Mouse (Mus musculus) gonadal fat pad, adult 2 months (tissue): ENCODE data around the gene Gm44579. TPM values are rescaled to one million over a fixed set of nuclear protein-coding genes. Genes with fewer than 3 reads are reported as not detected.

Experiments
- DNase-seq: peaks from one replicate; pipeline ENCODE4 v3.0.0-alpha.2; 2012; ENCODE audit warnings: low read depth
- polyA plus RNA-seq: library from polyadenylated mRNA; depleted of rRNA; stranded (reverse); fragments of >200 nt; gene quantifications from 2 replicates; pipeline ENCODE4 v1.2.3, GENCODE M21; 2012; rRNA removed

The Gm44579 gene
- polyA plus RNA-seq = not detected in 2 replicates

DNA sequence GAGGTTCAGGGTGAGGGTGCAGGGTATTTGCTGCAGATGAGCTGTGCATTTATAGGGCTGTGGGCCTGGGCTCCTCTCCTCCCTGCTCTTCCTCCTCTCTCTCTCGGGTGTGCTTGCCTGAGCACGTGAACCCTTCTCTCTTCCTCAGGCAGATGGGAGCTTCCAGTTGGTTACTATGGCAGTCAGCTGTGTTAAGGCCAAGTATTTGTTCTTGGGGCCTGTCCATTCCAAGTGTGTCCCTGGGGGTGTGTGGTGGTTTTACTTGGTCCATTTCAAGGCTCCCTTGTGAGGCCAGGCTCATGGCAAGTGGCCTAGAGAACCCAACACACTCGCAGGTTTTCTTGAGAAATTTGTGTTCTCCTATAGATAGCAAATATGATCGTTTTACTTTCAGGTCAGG is at the start of gene Gm44579, which contains the start of gene Olfr287:
Gene Gm44579, minus strand, starts transcription at position 101 of the 400 bp plus-strand sequence.
Gene Olfr287, minus strand, starts transcription at position 180 of the 400 bp plus-strand sequence.
- DNase-seq = no peak

DNA sequence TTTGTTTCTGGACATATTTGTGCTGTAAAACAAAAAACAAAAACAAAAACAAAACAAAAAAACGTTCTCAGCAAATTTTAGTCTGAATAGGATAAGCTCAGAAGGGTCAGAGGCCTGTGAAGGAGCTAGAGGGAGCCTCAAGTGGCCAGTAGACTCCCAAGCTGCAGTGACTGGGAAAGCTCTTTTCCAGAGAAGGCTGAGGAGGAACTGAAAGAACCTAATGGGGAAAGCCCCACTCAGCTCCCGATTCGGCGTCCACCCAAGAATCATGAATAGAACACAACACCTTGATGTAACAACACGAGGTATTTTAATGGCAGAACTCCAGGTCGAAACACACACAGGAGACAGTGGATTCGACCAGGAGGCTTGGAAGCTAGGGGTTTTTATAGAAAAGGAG is 37.0 kb upstream of the Gm44579 start:
- no peak for DNase-seq

DNA sequence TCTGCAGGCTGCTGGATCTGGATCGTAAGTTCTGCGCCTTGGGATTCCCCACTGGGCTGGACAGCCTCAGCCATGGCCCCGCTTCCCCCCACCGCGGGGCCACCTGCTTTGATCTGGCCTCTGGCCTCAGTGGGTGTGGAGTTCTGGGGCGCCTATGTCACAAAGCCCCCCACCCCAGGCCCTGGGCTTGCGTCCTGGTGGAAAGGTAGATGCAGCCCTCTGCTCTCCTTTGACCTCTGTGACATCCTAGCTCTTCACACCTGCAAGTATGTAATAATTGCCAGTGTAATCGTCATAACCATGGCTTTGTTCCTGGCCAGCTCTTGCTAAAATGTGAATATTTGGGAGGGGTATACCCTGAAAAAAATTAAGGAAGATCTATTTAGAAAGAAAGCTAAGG is 36.4 kb upstream of the Gm44579 start, which contains the start of gene H1fnt:
Gene H1fnt, minus strand, starts transcription at position 101 of the 400 bp plus-strand sequence.
- DNase-seq = no peak

DNA sequence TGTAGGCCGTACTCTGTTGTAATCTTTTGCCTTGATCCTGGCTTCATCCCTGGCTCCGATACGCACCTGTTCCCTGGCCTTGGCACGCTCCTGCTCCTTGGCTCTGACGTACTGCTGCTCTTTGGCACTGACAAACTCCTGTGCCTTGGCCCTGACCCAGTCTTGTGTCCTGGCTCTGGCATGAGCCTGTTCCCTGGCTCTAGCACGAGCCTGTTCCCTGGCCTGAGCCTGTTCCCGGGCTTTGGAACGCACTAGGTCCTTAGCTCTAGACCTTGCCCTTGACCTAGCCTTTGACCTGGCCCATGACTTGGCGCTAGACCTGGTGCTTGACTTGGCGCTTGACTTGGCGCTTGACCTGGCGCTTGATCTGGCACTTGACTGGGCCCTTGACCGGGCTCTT is 35.5 kb upstream of the Gm44579 start:
- peak; percentile 62 for DNase-seq

DNA sequence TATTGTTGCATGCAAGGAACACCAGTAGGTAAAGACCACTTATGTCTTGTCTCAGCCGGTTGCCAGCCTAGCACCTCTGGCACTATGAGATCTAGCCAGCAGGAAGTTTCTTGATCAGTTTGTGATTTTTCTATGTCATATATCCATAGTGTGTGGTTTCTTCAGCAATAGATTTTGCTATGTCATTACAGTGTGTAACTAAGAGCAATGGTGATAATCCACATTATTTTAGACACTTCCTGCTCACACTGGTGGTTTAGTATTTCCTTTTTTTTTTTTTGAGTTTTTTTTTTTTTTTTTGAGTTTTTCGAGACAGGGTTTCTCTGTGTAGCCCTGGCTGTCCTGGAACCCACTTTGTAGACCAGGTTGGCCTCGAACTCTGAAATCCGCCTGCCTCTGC is 14.7 kb upstream of the Gm44579 start:
- DNase-seq = no peak

DNA sequence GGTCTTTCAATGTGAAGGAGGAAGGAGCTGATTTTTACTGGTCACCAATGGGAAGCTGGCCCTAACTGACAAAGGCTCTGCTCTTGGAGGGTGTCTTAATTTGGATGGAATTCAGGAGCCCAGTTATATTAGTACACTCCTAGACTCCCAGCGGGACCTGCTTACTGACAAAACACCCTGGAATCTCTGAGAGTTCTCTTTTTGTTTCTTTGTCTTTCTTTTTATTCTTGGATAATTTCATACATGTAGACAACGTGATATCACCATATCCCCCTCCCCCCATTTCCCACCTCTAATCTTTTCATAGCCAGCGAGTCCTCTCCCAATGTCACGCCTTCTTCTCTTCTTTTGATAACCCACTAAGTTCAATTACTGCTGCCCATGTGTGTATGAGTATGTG is 13.6 kb upstream of the Gm44579 start, which contains the start of gene Olfr286:
Gene Olfr286, minus strand, starts transcription at position 101 of the 400 bp plus-strand sequence.
- DNase-seq = no peak

DNA sequence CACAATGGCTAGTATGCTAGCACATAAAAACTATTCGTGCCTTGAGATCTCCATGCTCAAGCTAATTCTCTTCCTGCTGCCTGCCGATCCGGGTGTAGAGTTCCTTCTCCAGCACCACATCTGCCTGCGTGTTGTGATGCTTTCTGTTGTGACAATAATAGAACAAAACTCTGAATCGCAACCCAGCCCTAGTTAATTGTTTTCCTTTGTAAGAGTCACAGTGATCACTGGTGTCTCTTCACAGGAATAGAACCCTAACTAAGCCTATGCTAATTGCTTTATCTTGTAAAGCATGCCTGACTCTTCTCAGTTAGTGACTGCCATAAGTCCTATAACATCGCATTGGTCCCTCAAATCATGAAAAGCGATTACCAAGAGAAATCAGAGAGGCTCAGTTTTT is 5.3 kb upstream of the Gm44579 start:
- no peak for DNase-seq

DNA sequence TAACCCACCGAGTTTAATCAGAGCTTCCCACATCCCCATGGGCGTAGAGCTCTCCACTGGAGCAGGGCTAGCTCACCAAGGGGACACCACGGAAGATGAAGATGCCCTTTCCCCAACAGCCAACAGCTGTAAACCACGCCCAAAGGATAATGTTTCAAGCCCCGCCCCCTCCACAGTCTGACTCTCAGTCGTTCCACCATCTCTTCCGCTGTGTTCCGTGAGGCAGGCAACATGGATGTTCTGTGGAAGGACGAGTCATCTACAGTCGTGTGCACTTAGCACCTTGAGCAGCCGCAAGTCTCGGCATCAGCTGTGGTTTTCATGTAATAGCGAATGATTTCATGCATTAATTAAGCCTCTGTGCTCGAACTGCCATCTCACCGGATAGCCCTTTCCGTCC is 4.8 kb upstream of the Gm44579 start:
- DNase-seq = no peak

DNA sequence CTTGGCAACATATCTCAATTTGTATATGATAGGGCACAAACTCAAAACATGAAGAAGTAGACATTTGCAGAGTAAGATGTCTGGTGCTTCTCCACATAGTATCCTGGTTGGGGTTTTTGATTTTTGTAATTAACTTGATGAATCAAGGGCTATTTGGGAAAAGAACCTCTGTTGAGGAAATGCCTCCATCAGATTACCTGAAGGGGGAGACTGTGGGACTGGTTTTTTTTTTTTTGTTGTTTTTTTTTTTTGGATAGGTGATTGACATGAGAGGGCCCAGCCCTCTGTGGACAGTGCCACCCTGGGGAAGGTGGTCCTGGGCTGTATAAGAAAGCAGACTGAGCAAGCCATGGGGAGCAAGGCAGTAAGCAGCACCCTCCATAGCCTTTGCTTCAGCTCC is 1.6 kb upstream of the Gm44579 start:
- no peak for DNase-seq

DNA sequence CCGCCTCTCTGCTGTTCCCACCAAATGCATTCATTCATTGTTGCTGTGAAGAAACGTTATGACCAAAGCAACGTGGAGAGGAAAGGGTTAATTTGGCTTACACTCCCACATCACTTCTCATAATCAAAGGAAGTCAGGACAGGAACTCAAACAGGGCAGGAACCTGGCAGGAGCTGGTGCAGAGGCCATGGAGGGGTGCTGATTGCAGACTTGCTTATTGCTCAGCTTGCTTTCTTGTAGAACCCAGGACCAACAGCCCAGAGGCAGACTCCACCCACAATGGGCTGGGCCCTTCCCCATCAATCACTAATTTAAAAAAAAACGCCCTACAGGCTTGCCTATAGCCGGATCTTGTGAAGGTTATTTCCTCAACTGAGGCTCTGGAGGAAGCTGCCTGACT is 6.6 kb downstream of the Gm44579 start:
- DNase-seq = no peak

DNA sequence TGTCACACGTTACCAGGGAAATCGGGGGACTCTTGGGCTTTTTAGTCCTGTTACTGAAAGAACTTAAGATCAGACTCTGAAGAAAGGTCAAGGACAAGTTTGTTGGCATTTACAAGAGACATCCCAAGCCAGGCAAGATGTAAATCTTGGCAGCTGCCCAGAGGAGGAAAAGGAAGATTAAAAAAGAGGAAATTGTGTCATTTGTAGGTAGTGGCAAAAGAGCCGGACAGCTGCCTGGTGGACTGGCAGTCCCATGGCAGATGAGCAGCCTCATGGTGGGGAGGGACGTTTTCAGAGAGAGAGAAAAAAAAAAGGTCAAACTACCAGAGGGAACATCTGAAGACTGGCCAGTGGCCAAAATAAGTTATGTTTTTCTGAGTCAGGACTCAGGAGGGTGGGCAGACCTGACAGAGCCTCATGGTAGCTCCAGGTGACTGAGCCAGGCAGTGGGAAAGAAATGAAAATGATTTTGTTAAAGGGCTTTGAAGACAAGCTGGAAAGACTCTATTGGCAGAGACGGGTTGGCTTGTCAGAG is 7.4 kb downstream of the Gm44579 start:
- DNase-seq = no peak

DNA sequence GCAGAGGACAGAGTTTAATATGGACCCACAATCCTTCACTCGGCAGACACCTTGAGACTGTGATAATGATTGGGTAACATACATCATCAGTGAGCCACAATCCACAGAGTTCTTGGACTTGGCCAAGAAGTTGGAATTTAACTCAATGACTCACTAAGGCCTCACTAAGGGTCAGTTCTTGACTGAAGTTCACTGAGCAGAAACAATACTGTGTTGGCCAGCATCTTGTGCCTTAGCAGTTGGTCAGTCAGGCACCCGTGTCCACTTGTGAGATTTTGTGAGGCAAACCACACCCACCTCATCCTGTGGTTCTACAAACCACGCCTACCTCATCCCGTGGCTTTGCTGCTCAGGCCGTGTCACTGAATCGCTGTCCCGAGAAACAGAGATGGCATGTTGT is 11.1 kb downstream of the Gm44579 start:
- DNase-seq = no peak

DNA sequence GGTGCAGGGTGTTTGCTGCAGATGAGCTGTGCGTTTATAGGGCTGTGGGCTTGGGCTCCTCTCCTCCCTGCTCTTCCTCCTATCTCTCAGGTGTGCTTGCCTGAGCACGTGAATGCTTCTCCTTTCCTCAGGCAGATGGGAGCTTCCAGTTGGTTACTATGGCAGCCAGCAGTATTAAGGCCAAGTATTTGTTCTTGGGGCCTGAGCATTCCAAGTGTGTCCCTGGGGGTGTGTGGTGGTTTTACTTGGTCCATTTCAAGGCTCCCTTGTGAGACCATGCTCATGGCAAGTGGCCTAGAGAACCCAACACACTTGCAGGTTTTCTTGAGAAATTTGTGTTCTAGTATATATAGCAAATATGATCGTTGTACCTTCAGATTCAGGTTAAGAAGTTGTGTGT is 25.3 kb downstream of the Gm44579 start, which contains the start of gene Olfr288:
Gene Olfr288, minus strand, starts transcription at position 101 of the 400 bp plus-strand sequence.
- DNase-seq = no peak

DNA sequence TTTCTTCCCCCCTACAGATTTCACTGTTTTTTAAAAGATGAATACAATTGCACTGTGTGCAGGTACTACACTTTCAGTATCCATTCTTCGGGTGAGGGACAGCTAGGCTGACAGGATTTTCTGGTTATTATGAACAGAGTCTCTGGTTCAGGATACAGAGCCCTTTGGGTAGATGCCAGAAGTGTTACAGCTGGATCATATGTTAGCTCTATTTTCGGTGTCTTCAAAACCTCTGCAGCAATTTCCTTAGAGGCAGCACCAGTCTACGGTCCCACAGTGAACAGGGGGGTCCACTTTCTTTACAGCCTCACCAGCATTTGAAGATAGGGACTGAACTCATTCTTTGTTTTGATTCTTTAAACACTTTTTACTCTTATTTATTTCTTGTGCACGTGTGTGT is 36.3 kb downstream of the Gm44579 start:
- DNase-seq = no peak

DNA sequence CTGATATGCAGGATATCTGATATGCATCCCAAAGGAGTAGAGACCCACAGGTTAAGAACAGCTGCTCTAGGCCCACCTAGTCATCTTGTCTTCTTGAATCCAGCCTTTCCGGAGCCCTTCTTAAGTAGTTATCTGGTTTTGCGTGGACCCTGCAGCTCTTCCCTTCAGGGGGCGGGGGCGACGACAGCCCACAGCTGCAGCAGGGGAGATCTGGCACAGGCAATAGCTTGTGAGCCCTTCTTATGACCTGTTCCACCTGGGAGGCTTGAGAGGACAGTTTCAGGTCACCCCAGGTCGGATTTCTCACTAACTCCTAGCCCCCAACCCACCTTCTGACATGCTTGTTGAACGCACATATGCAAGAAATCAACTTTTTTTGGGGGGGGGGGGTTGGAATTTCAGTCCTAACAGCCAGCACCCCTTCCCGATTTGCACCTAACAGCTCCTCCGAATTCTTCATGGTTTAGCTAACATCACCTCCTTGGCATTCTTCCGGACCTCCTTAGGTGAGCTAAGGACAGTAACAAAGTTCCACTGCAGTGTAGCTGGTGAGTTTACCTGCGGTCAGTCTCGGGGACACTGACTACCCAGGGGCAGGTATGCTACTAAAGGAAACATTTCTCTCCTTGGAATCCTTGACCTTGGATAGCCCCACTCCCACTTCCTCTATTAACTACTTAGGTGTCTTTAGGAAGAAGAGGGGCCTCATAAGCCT is 38.8 kb downstream of the Gm44579 start:
- DNase-seq = no peak

DNA sequence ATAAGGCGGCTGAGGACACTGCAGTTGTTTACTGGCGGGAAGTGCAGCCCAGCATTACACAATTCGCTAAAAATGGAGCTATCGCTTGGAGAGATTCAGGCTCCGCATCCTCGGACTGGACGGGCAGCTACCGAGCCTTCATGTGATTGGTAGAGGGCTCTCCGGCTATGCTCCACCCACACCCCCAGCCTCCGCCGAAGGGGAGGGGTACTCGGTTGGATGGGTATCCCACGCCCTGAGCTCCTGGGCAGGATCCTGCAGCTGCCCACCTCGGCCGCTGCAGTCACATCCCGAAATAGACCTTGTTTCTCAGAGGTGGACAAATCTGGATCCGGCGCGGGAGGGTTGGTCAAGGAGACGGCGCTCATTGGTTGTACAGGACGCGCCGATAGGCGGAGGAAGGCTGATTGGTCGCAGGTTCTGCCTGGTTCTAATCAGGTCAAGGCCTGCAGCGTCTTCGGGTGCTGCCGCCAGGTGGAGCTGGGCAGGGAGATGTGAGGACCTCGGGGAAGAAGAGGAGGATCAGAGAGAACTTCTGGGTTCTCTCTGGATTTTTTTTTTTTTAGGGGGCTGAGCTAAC is 39.6 kb downstream of the Gm44579 start:
- no peak for DNase-seq

DNA sequence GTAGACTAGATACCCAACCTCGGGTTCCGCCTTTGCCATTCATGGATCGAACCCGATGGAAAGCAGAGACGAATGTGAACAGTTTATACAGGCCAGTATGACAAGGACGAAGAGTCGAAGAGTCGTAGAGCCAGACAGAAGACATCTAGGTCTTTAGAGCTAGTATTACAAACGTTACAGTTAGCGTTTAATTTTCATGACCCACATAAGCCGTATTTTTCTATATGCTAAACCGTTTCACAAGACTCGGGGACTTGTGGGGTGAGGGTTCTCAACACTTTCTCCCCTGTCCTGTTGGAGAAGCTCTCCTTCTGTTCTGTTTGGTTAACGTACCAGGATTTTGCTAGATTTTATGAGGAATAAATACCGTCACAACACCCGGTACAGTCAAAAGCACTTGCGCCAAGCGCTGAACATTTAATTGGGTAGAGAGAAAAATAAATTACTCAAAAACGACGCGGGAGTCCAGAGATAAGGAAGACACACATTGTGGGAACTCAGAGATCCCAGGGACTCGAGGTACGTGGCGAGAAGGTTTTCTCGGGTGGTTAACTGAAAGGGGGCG is 40.1 kb downstream of the Gm44579 start:
- no peak for DNase-seq

DNA sequence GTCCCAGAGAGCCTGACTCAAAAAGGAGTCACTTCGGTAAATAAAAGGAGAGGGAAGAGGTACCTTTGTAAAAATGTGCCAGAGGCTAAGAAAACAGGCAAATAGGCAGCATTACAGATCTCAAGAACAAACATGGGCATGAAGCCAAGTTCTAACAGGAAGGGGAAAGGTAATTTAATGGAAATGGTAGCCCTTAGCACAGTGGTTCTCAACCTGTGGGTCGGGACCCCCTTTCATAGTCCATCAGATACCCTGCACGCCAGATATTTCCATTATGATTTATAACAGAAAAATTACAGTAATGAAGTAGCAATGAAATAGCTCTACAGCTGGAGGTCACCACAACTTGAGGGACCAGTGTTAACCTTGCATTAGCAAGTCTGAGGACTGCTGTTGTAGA is 43.5 kb downstream of the Gm44579 start:
- DNase-seq = no peak

DNA sequence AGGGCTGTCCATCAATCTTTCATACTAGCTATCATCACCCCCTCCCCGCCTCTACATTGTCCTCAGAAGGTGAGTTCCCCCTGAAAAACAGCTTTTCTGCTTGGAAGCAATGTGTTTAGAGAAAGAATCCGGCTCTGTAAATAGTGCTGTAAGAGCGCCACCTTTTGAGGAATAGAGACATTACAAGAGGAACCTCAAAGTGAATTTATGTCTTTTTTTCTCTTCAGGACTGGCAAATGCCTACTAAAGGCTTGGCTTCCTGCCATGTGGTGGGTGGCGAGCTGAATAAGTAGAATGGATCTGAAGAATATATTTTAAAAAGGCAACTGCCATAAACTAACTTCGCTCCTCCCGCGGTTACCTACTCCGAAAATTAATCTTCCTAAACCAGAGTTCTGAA is 47.0 kb downstream of the Gm44579 start:
- no peak for DNase-seq

DNA sequence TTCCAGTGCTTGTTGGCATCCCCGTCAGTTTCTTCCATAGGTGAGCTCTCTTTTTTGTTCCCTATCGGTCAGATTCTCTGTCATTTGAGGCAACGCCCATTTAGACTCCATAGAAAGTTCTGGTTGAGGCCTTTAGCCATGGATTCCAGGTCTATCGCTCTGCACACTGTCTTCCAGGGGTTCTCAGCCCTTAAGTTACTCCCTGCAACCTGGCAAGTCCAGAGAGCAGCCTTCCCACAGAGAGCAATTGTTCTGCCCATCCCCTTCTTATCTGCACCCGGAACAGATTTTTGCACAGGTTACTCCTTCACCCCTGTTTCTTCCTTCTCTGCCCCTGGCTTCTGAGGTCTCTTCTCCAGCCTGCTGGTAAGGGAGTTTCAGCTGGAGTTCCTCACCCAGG is 48.7 kb downstream of the Gm44579 start:
- DNase-seq = no peak

DNA sequence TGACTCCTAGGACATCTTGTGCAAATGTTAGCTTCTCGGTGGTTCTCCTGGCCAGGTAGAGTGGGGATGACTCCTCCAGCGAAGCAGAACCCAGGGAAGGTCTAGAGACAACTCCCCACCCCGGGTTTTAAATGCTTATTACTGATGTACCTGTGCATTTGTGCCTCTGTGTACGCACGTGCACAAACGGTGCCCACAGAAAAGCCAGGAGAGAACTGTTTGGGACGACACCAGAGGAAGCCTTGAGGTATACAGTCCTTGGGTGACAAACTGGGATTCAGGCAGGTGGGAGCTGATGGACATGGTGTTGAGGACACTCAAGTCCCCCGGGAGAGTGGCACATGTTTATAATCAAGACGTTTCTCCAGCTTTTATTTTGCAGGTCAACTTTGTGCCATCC is 49.9 kb downstream of the Gm44579 start:
- no peak for DNase-seq

DNA sequence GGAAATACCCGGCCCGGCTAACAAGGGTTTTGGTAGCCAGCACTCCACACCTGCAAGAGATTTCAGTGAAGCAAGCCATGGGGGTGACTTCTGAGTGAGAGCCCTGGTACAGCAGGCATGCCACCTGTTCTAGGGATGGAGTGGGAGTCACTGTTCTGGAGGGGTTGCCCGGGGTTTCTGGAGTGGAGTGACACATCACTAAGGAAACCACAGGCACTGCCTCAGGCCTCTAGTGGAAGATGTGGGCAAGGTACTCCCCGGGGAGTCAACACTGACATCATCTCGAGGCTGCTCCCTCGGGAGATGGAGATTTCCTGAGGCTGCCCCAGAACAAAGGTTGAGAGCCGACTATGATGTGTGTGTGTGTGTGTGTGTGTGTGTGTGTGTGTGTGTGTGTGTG is 50.4 kb downstream of the Gm44579 start:
- DNase-seq = no peak

DNA sequence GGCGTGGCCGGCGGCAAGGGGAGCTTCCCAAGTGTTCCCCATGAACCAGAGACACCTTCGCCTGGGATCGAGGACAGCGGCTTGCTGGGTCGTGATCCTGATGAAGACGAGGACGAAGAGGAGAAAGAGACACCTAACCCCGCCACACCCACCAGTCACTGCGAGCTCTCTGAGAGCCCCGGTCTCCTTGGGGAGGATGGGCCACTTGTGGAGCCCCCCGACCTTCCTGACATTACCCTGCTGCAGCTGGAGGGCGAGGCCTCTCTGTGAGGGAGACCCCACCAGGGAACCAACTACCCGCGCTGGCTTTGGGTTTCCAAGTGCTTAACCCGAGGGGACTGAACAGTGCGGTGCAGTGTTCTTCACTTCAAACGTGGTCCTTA is 52.2 kb downstream of the Gm44579 start:
- no peak for DNase-seq
